Mouse (Mus musculus): ENCODE data around the gene Dusp9. TPM values are rescaled to one million over a fixed set of nuclear protein-coding genes. Genes with fewer than 3 reads are reported as not detected.

Dusp9 gene
- total RNA-seq, 2 experiments from 2014 or later, result 0.20 to 0.35 TPM

GRCm38 (mm10) chrX:73663143-73663542, 23.9 kb downstream of the Dusp9 start:
- no peak for DNase-seq (ENCODE audit: low spot score in 2 of 2)

GRCm38 (mm10) chrX:73672031-73672431, 32.8 kb downstream of the Dusp9 start:
- peak; percentile 36 to 37 for DNase-seq (ENCODE audit: low spot score in 2 of 2)

GRCm38 (mm10) chrX:73672879-73673618, 33.8 kb downstream of the Dusp9 start, which contains the start of gene Slc6a8:
Gene Slc6a8, plus strand, starts transcription at chrX:73673150.
- peak; percentile 73 to 75 for DNase-seq (ENCODE audit: low spot score in 2 of 2)

GRCm38 (mm10) chrX:73673619-73673967, 34.4 kb downstream of the Dusp9 start:
- DNase-seq (ENCODE audit: low spot score in 2 of 2), result no peak

GRCm38 (mm10) chrX:73673968-73674661, 34.9 kb downstream of the Dusp9 start:
- no peak for DNase-seq (ENCODE audit: low spot score in 2 of 2)

GRCm38 (mm10) chrX:73675231-73675630, 36.0 kb downstream of the Dusp9 start:
- peak in 1 of 2 experiments; percentile 29 for DNase-seq (ENCODE audit: low spot score in 2 of 2)

- no peak for DNase-seq (ENCODE audit: low spot score in 2 of 2)
Measured at GRCm38 (mm10) chrX:73676668-73677067, 37.4 kb downstream of the Dusp9 start.

- no peak for DNase-seq (ENCODE audit: low spot score in 2 of 2)
Measured at GRCm38 (mm10) chrX:73684156-73684555, 44.9 kb downstream of the Dusp9 start.

GRCm38 (mm10) chrX:73684978-73685377, 45.8 kb downstream of the Dusp9 start:
- DNase-seq (ENCODE audit: low spot score in 2 of 2), result no peak

- peak in 1 of 2 experiments; percentile 50 for DNase-seq (ENCODE audit: low spot score in 2 of 2)
Measured at GRCm38 (mm10) chrX:73685629-73686028, 46.4 kb downstream of the Dusp9 start.

GRCm38 (mm10) chrX:73690917-73691629, 51.9 kb downstream of the Dusp9 start:
- peak; percentile 37 to 45 for DNase-seq (ENCODE audit: low spot score in 2 of 2)

Other genes with a start within 250 kb of the Dusp9 start
- not detected for gene Gm18336, start 240.7 kb upstream of the Dusp9 start, total RNA-seq (2021)
- gene Zfp92, start 228.3 kb upstream of the Dusp9 start, total RNA-seq (2021), result under 1 TPM; 0.46 to 0.51 TPM
- not detected for gene Trex2, start 204.1 kb upstream of the Dusp9 start, total RNA-seq (2021)
- 10 to 100 TPM; 20.7 to 27.4 TPM for gene Haus7, start 180.4 kb upstream of the Dusp9 start, total RNA-seq (2021)
- gene Bgn, start 155.8 kb upstream of the Dusp9 start, total RNA-seq (2021), result 100 to 1,000 TPM; 221 to 292 TPM
- 10 to 100 TPM; 42.1 to 52.8 TPM for gene Atp2b3, start 136.3 kb upstream of the Dusp9 start, total RNA-seq (2021)
- 10 to 100 TPM; 10.6 to 11.7 TPM for gene Pnck, start 20.7 kb downstream of the Dusp9 start, total RNA-seq (2021)
- gene Slc6a8, start 33.7 kb downstream of the Dusp9 start, total RNA-seq (2021), result 10 to 100 TPM; 74.5 to 97.7 TPM
- 100 to 1,000 TPM; 289 to 309 TPM for gene Bcap31, start 76.8 kb downstream of the Dusp9 start, total RNA-seq (2021)
- gene Abcd1, start 77.2 kb downstream of the Dusp9 start, total RNA-seq (2021), result 10 to 100 TPM; 24.0 to 24.3 TPM
- gene Plxnb3, start 117.7 kb downstream of the Dusp9 start, total RNA-seq (2021), result under 1 TPM; 0.30 to 0.61 TPM
- under 1 TPM in 1 of 2 experiments, not detected in 1; 0.74 TPM for gene Srpk3, start 135.0 kb downstream of the Dusp9 start, total RNA-seq (2021)
- gene Idh3g, start 147.5 kb downstream of the Dusp9 start, total RNA-seq (2021), result 100 to 1,000 TPM; 495 to 693 TPM
- gene Ssr4, start 147.6 kb downstream of the Dusp9 start, total RNA-seq (2021), result 100 to 1,000 TPM; 138 to 158 TPM
- gene Pdzd4, start 185.6 kb downstream of the Dusp9 start, total RNA-seq (2021), result 1 to 10 TPM; 4.0 to 5.3 TPM

All from adrenal gland, adult 18-20 months (tissue).